Mouse (Mus musculus) midbrain, embryonic 15.5 days (tissue): Measurements from ENCODE around the gene Olfr491. TPM values are rescaled to one million over a fixed set of nuclear protein-coding genes. Genes with fewer than 3 reads are reported as not detected.

Source experiments
- ATAC-seq: fragments of 200-750 bp; cut with Nextera tagmentation; replicated peaks from 2 replicates; pipeline ENCODE4 v1.8.0; 2017; ENCODE audit warnings: moderate TSS enrichment
- H3K27ac ChIP-seq: fragments of 300-500 bp; sonication (generic); 2 replicates; pipeline ENCODE4 v1.5.1; 2015; ENCODE audit warnings: mild to moderate bottlenecking, inconsistent platforms
- H3K27me3 ChIP-seq: fragments of 300-500 bp; sonication (generic); replicated peaks from 2 replicates; pipeline ENCODE4 v1.6.1; 2015; ENCODE audit warnings: inconsistent platforms
- H3K36me3 ChIP-seq: fragments of 300-500 bp; sonication (generic); replicated peaks from 2 replicates; pipeline ENCODE4 v1.6.1; 2015; ENCODE audit warnings: inconsistent platforms
- H3K4me1 ChIP-seq: fragments of 300-500 bp; sonication (generic); 2 replicates; pipeline ENCODE4 v1.6.1; 2015; ENCODE audit warnings: inconsistent platforms
- H3K4me2 ChIP-seq: fragments of 300-500 bp; sonication (generic); 2 replicates; pipeline ENCODE4 v1.6.1; 2015; ENCODE audit warnings: inconsistent platforms, mild to moderate bottlenecking, moderate library complexity
- H3K4me3 ChIP-seq: fragments of 300-500 bp; sonication (generic); 2 replicates; pipeline ENCODE4 v1.5.1; 2015; ENCODE audit warnings: mild to moderate bottlenecking, inconsistent platforms
- H3K9ac ChIP-seq: fragments of 300-500 bp; sonication (generic); 2 replicates; pipeline ENCODE4 v1.6.1; 2015; ENCODE audit warnings: mild to moderate bottlenecking, inconsistent platforms
- H3K9me3 ChIP-seq: fragments of 300-500 bp; sonication (generic); 2 replicates; pipeline ENCODE4 v1.6.1; 2016; ENCODE audit warnings: inconsistent platforms
- WGBS: fragments of 180-500 bp; shearing (Covaris S2); methylation state at CpG from one replicate; pipeline ENCODE4 v1.1.7; 2015; ENCODE audit warnings: mixed read lengths; 5-methylcytosine and 5-hydroxymethylcytosine counted together
- polyA plus RNA-seq: library from polyadenylated mRNA; unstranded; fragments of >200 nt; fragmentation: Nextera tagmentation; extraction: Ambion mirVana; gene quantifications from 2 replicates; pipeline ENCODE4 v1.2.1, GENCODE M21; 2015

Olfr491 gene
- not detected in 2 replicates for polyA plus RNA-seq

GRCm38 (mm10) chr7:108313151-108313550 lies at the start of gene Olfr491:
Olfr491 (plus strand) TSS chr7:108313451.
- Histone ChIP-seq H3K27me3 (no peaks in the 10 kb centered on the region), H3K4me2 (no peak within 1 kb of the TSS), H3K9me3 (no peaks in the 10 kb centered on the region), H3K27ac (no peak within 1 kb of the TSS), H3K4me3 (no peak within 1 kb of the TSS), H3K4me1 (no peaks in the 10 kb centered on the region), H3K9ac (no peak within 1 kb of the TSS), H3K36me3 (no peaks in the 10 kb centered on the region)
- ATAC-seq: no peak
- WGBS: 36% methylated on average over 1 of the region's 1 CpGs

- no peak within 1 kb of the TSS for H3K27ac ChIP-seq
- no peak within 1 kb of the TSS for H3K4me3 ChIP-seq
- H3K36me3 ChIP-seq: no peaks in the 10 kb centered on the region
- H3K4me2 ChIP-seq: no peak within 1 kb of the TSS
- no peaks in the 10 kb centered on the region for H3K27me3 ChIP-seq
- no peaks in the 10 kb centered on the region for H3K9me3 ChIP-seq
- H3K9ac ChIP-seq: no peak within 1 kb of the TSS
- H3K4me1 ChIP-seq: no peaks in the 10 kb centered on the region
- ATAC-seq: no peak
These were observed 24.4 kb upstream of the Olfr491 start, which contains the start of gene Olfr490 for GRCm38 (mm10) chr7:108288834-108289233. Olfr490 (minus strand) TSS chr7:108288934.

- Histone ChIP-seq H3K9me3 (no peaks in the 10 kb centered on the region), H3K4me2 (no peak within 1 kb of the TSS), H3K27ac (no peak within 1 kb of the TSS), H3K36me3 (no peaks in the 10 kb centered on the region), H3K27me3 (no peaks in the 10 kb centered on the region), H3K4me3 (no peak within 1 kb of the TSS), H3K9ac (no peak within 1 kb of the TSS), H3K4me1 (no peaks in the 10 kb centered on the region)
- 94% methylated on average over 2 of the region's 2 CpGs for WGBS
- ATAC-seq: no peak
These were observed 10.3 kb downstream of the Olfr491 start, which contains the start of gene Olfr492 for GRCm38 (mm10) chr7:108323574-108323973. Olfr492 (minus strand) TSS chr7:108323674.

GRCm38 (mm10) chr7:108346879-108347278 lies 33.6 kb downstream of the Olfr491 start, which contains the start of gene Olfr493:
Olfr493 (minus strand) TSS chr7:108346979.
- H3K9me3 ChIP-seq: no peaks in the 10 kb centered on the region
- H3K27ac ChIP-seq: no peak within 1 kb of the TSS
- no peaks in the 10 kb centered on the region for H3K27me3 ChIP-seq
- WGBS: 78% methylated on average over 1 of the region's 1 CpGs
- H3K4me2 ChIP-seq: no peak within 1 kb of the TSS
- no peak for ATAC-seq
- no peak within 1 kb of the TSS for H3K4me3 ChIP-seq
- no peak within 1 kb of the TSS for H3K9ac ChIP-seq
- H3K36me3 ChIP-seq: no peaks in the 10 kb centered on the region
- no peaks in the 10 kb centered on the region for H3K4me1 ChIP-seq

GRCm38 (mm10) chr7:108365035-108365434 lies 51.8 kb downstream of the Olfr491 start, which contains the start of gene Olfr494:
Olfr494 (plus strand) TSS chr7:108365335.
- Histone ChIP-seq H3K4me3 (no peak within 1 kb of the TSS), H3K9me3 (no peaks in the 10 kb centered on the region), H3K27ac (no peak within 1 kb of the TSS), H3K9ac (no peak within 1 kb of the TSS), H3K27me3 (no peaks in the 10 kb centered on the region), H3K4me2 (no peak within 1 kb of the TSS), H3K4me1 (no peaks in the 10 kb centered on the region), H3K36me3 (no peaks in the 10 kb centered on the region)
- ATAC-seq: no peak
- WGBS: 83% methylated on average over 3 of the region's 3 CpGs

Other genes starting within 250 kb of the Olfr491 start
- gene Olfr480, start 246.1 kb upstream of the Olfr491 start, polyA plus RNA-seq: not detected in 2 replicates
- not detected in 2 replicates for gene Olfr481, start 233.6 kb upstream of the Olfr491 start, polyA plus RNA-seq
- 0.09 TPM in 1 of 2 replicates, not detected in the other for gene Olfr482, start 215.9 kb upstream of the Olfr491 start, polyA plus RNA-seq
- gene Olfr483, start 212.6 kb upstream of the Olfr491 start, polyA plus RNA-seq: not detected in 2 replicates
- not detected in 2 replicates for gene Olfr484, start 186.0 kb upstream of the Olfr491 start, polyA plus RNA-seq
- not detected in 2 replicates for gene Olfr485, start 153.6 kb upstream of the Olfr491 start, polyA plus RNA-seq
- not detected in 2 replicates for gene Olfr486, start 140.7 kb upstream of the Olfr491 start, polyA plus RNA-seq
- not detected in 2 replicates for gene Olfr487, start 98.8 kb upstream of the Olfr491 start, polyA plus RNA-seq
- not detected in 2 replicates for gene Olfr488, start 55.1 kb upstream of the Olfr491 start, polyA plus RNA-seq
- gene Olfr490, start 24.5 kb upstream of the Olfr491 start, polyA plus RNA-seq: not detected in 2 replicates
- not detected in 2 replicates for gene Olfr492, start 10.2 kb downstream of the Olfr491 start, polyA plus RNA-seq
- not detected in 2 replicates for gene Olfr493, start 33.5 kb downstream of the Olfr491 start, polyA plus RNA-seq
- gene Olfr494, start 51.9 kb downstream of the Olfr491 start, polyA plus RNA-seq: not detected in 2 replicates
- not detected in 2 replicates for gene Olfr495, start 79.7 kb downstream of the Olfr491 start, polyA plus RNA-seq
- not detected in 2 replicates for gene Olfr497, start 107.0 kb downstream of the Olfr491 start, polyA plus RNA-seq
- gene Olfr498, start 151.9 kb downstream of the Olfr491 start, polyA plus RNA-seq: not detected in 2 replicates
- not detected in 2 replicates for gene Olfr502, start 211.6 kb downstream of the Olfr491 start, polyA plus RNA-seq
- not detected in 2 replicates for gene Olfr503, start 231.1 kb downstream of the Olfr491 start, polyA plus RNA-seq